Mouse (Mus musculus): Measurements from ENCODE around the gene Dnase1l2.
A peak's percentile ranks its signal among the peaks of the same experiment; 100 is the strongest.
"Not testable (repeated sequence)": the region's sequence is repeated elsewhere in the genome, so short reads cannot be mapped to it uniquely, and the experiment has no call there.

Dnase1l2 gene

DNA sequence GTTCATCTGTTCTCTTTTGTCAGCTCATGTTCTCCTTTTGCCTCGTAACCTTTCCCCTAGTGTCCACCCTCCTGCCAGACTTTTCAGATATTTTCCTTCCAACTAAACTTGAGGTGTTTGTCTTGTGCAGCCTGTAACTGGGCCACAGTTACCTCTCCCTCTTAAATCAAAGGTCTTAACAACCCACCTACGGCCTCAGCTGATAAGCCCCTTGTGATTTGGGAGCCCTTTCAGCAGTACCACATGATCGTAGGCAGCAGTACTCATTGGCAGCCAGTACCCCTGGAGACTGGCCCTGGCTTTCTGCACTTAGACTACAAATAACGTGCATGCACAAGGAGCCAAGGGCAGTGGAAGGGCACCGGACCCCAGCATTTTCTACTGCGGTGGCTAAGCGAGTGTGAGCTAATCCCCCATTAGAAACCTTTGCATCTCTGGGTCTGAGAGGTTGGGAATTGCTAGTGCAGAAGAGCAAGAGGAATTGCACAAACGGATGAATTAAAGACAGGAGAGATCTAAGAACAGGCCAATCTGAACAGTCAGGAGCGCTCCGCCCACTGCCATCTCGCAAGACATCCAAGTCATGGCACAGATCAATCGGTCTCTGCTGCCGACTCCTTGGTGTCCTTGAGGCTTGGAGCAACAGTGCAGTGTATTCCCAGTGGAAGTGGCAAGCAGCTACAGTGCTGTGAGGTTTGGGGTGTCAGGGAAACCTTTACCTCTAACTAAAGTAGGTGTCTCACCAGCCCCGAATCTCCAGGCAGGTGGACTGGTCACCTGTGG, 13.5 kb downstream of the Dnase1l2 start:
- DNase-seq (ENCODE audit: low read depth): no peak

DNA sequence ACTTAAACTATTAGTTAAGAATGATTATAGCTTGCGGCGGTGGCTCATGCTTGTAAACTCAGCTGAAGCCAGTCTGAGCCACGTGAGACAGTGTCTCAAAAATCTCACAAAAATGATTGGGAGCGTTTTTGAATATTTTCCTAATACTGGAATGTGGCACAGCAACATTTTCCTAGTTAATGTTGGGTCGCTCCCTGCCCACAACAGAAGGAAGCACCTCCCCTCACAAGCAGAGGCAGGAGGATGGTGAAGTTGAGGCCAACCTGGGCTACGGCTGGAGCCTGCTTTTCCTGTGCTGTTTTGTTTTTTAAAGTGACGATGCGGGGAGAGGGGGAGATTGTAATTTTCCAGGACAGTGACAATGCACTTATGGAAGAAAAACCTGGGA, 15.7 kb downstream of the Dnase1l2 start:
- peak; percentile 44 for DNase-seq (ENCODE audit: low read depth)

DNA sequence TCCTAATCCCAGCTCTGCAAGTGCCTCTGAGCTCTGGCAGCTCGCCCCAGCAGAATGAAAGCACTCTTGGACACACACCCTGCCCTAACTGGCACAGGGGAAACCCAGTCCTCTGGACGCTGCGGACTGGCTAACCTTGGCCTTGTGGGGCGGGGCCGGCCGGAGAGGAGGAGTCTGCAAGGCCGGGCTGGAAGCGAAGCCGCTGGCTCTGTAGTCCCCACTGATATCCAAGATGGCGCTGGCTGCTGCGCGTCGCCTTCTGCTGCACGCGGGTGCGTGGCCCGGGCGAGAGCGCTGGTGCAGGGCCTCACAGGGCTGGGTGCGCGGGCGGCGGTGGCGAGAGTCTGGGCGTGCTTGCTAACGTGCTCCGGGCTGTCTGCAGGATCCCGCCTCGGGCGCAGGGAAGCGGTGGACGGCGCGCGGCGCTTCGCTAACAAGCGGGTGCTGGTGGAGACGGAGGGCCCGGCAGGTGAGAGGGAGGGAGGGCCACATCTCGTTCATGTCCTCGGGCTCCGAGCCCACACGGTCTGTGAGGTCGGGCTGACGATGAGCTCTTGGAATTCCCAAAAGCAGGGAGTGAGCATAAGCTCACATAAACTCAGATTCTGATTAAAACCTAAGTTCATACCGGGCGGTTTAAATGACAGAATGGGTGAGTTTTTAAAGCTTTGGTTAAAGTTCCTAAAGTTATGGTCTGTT, 16.3 kb downstream of the Dnase1l2 start, which contains the start of gene Eci1:
Eci1 (plus strand) TSS at position 171 of the 699 bp plus-strand sequence.
- DNase-seq (ENCODE audit: low read depth): peak; percentile 98

DNA sequence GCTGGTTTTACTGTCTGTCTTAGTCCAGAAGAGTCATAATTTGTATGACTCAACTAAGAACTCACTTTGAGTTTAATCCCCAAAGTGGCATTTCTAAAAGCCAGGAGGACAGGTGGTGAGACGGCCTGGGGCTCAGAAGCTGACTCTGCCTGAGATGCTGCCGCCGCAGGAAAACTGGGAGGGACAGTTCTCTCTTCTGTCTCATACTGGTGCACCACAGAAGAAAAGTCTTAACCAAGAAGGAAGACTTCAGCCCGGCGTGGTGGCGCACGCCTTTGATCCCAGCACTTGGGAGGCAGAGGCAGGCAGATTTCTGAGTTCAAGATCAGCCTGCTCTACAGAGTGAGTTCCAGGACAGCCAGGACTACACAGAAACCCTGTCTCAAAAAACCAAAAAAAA, 17.0 kb downstream of the Dnase1l2 start:
- peak; percentile 13 for DNase-seq (ENCODE audit: low read depth)

DNA sequence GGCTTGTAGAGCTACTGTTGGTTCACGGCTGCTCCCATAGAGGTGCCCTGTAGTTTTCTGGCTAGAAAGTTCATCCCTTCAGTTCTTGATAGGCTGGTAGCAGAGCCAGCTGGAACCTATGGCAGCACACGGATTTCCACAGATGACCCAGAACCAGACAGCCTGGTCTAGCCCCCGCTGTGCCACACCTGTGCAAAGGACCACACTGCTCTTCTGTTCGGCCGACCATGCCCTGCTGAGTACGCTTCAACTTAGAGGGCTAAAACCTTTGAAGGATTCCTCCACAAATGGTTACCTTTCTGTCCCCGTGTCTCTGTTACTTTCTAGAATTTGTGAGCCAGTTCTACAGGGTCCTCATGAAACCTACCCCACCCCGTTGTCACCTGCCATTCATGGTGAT, 17.6 kb downstream of the Dnase1l2 start:
- DNase-seq (ENCODE audit: low read depth): not testable (repeated sequence)

DNA sequence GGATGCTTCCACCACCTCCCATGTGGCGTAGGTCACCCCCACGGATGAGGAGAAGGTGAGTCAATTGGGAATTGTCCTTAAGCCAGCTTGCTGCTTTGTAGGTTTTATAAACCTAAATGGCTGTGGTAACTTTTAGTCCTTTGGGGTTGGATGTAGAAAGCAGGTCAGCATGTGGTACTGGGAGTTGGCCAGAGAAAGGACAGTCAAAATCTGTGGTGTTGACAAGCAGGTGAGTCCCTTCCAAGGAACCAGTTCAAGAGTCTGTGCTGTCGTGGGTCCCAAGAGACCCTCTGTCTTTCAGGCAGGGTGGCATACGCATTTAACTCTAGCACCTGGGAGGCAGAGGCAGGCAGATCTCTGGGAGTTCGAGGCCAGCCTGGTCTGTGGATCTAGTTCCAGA, 18.4 kb downstream of the Dnase1l2 start:
- no peak for DNase-seq (ENCODE audit: low read depth)

DNA sequence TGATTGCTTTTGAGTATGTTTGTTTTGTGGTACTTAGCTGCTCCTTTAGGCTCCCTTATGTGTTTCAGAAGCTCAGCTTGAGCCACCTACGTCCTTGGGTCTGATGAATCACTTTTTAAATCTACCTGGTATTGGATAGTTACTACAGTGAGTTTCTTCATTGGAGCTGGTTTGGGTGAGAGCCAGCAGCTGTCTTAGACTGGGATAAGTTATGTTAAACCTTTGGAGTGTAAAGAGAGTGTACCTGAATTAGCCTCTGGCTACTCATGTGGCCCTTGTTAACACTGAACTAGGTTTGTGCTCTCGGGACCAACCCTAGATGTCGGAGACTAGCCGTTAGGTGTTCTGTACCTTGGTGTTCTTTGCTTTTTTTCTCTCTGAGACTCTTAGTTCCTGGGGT, 19.8 kb downstream of the Dnase1l2 start:
- DNase-seq (ENCODE audit: low read depth): no peak

DNA sequence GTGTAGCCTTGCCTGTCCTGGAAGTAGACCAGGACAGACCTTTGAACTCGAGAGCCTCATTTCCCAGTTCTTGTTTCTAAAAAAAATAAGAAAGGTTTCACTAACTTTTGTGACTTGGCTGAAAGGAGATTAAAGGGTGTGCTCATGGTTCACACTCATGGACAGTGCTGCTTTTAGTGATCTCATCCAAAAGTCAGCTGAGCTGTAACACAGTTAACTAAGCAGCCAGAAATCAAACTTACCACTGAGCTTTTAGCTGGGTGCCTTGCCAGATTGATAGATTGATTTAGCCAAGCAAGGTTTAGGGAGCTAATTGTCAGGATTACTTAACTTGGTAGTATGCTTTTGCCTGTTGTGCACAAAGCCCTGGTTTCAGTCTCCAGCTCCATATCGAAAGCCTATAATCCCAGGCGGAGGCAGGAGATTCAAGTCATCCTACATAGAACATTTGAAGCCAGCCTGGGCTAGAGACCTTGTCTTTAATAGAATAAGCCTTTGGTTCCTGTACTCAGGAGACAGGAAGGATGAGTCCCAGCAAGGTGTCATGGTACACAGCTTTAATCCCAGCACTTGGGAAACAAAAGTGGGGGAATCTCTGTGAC, 26.8 kb downstream of the Dnase1l2 start:
- peak; percentile 18 for DNase-seq (ENCODE audit: low read depth)

DNA sequence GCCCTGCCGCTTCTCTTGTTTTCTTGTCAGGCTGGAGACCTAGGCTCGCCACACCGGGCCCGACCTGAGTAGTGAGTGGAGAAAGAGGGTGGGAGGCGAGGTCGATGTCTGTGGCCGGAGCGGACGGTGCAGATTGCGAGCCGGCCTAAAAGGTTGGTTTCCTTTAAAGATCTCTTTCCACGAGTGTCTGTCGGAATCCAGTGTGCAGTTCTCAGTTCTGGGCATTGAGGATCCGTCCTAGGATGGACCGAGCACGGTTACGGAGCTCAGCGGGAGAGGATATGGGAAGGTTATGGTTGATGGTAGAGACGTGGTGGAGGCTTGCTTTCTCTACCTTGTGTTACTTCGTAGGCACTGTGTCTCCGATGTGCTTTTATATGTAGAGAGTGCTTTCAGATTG, 27.9 kb downstream of the Dnase1l2 start:
- DNase-seq (ENCODE audit: low read depth): no peak

DNA sequence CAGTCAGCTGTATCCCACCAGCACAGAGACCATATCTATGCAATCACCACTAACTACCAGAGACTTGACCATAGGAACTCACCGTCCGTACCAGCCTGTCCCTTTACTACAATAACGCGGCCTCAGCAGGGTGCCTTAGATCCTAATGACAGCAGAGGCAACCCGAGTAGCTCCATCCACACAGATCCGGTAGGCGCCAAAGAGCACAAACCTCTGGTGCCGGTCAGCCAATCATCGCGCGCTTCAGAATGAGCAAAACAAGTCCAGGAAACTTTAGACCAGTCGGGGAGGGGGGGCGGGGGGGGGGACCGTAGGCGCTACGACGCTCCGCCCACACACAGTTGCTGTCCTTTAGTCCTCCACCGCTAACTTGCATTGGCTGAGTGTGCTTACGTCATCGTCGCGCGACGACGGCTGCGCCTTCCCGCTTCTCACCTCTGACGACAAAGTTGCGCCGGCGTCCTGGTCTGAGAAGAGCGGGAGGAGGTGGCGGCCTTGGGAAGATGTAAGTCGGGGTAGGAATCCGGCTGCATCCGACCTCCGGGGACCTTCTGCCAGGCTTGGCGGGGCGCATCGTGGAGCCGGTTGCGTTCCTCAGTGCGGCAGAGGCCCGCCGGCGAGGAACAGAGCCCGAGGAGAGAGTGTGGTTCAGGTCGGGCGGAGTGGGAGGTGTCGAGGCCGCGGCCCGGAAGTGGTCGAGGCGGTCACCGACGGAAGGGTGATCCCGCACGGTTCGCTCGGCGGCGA, 28.5 kb downstream of the Dnase1l2 start, which contains the start of gene Rnps1:
Rnps1 (plus strand) TSS at position 336 of the 747 bp plus-strand sequence.
- peak; percentile 100 for DNase-seq (ENCODE audit: low read depth)

DNA sequence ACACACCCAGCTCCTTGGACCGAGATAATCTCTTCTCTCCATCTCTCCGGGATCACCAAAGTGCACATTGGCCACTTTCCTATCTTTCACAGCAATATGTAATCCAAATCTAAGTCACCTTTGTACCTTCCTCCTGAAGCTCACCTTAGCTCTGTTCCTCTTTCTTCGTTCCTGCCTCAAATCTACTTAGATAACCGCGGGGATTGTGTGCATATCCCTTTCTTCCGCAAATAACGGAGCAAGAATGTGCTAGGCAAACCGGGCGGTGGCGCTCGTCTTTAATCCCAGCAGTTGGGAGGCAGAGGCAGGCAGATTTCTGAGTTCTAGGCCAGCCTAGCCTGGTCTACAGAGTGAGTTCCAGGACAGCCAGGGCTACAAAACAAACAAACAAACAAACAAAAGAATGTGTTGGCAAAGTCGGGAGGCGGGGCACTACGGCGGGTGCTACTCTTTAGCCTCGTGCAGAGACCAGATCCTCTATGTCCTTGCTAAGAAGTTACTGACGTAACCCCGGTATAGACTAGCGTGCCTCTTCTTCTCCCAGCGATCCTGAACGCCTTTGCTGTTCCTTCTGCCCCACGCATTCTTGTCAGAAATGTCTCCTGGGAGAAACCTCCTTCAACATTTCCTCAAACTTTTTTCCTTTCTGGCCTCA, 29.2 kb downstream of the Dnase1l2 start:
- no peak for DNase-seq (ENCODE audit: low read depth)

DNA sequence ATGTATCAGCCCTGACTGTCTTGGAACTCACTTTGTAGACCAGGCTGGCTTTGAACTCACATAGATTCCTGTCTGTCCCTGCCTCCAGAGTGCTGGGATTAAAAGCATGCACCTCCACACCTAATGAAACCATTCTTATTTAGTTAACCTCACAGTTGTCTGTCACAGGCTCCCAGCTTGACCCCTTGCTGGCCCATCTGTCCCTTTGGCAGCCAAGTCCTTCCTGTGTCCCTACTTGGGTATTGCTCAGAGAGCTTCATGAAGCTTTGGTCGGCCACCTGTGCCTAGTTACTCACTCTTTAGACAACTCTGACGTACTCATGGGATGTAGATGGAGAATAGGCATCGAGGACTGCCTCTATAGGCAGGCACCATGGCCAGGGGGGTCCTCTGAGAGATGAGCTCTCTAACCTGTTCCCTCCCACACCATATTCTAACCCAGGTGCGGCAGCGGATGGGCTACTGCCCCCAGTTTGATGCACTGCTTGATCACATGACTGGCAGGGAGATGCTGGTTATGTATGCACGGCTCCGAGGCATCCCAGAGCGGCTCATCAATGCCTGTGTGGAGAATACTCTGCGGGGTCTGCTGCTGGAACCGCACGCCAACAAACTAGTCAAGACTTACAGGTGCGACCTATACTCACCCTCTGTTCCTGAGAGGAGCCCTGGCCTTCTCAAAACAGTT, 35.6 kb downstream of the Dnase1l2 start:
- DNase-seq (ENCODE audit: low read depth): no peak

DNA sequence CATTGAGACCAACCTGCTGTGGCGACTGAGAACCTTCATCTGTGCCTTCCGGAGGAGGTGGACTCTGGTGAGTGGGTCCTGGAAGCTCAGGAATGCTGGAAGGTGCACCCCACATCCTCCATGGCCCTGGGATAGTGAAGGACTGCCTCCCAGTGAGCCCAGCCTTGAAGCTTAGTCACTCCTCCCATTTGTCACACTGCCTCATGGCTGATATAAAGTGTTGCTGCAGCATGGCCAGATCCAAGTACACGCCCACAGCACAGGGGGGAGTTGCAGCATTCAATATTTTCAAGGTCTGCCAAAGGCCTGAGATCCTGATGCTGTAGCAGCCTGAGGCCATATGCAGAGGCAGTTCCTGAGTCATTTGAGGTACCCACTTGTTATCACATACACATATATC, 40.5 kb downstream of the Dnase1l2 start:
- peak; percentile 57 for DNase-seq (ENCODE audit: low read depth)

DNA sequence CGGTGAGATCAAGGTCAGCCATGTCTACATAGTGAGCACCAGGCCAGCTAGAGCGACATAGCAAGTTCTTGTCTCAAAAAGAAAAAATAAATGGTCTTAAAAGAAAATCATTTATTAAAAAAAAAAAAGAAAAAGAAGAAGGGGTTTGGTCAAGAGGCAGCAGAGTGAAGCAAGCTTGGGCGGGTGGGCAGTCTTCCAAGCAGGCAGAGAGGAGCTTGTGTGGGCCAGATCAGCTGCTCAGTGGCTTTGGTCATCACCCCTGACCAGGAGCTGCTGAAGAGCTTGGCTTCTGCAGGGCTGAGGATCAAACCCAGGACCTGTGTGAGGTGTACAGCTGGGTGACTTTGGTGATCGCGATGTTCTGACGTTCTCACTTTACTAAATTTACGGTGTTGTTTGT, 48.4 kb downstream of the Dnase1l2 start:
- peak; percentile 20 for DNase-seq (ENCODE audit: low read depth)

DNA sequence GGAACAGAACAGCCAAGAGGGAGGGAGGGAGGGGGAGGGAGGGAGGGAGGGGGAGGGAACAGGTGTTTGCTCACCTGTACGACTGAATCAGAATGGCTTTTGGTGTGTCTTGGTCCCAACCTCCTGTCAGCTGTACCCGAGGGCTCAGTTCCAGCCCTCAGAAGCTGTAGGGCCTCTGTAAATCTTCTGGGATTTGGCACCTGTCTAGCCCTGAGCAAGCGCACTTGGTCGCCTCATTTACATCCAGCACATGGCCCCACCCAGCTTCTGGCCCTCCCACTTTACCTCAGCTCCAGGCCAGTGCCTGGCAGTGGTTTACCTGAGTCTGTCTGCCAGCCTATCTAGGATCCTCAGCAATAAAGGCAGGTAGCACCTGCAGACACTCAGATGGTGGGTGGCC, 49.4 kb downstream of the Dnase1l2 start:
- DNase-seq (ENCODE audit: low read depth): no peak

DNA sequence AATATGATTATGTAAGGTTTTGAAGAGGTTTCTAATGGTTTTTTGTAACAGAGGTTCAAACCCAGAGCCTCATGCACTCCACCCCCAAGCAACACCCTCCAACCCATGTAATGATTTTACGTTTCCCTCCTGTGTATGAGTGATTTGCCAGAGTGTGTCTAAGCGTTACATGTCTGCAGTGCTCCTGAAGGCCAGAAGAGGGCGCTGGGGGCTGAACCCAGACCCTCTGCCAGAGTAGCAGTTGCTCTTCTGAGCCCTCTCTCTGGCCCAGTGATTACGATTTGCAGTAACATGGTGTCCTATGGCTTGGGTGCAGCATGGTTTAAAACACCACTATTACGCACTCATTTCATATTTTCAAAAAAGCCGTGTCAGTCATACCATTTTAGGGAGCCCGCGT, 51.8 kb downstream of the Dnase1l2 start:
- no peak for DNase-seq (ENCODE audit: low read depth)

All from NIH3T3 (cell line).